Mouse (Mus musculus): ENCODE data around the gene Eaf2.

Gene Eaf2

GRCm38 (mm10) chr16:36874583-36875275, at the start of gene Eaf2, which contains the start of gene Golgb1:
TSS of gene Eaf2 (minus strand) at chr16:36875003.
TSS of gene Golgb1 (plus strand) at chr16:36875140.
- no peaks in the 10 kb centered on the region for H3K27me3 ChIP-seq (ENCODE audit: control insufficient read depth, insufficient read depth, low read length, poor library complexity, severe bottlenecking)
- H3K36me3 ChIP-seq (ENCODE audit: control insufficient read depth, insufficient read depth, low read length, poor library complexity, severe bottlenecking): no peaks in the 10 kb centered on the region; the same call in 1 of the 2 replicates
- DNase-seq (ENCODE audit: low read depth, low spot score): peak; percentile 100

- no peak for DNase-seq (ENCODE audit: low read depth, low spot score)
- Histone ChIP-seq H3K27me3 (ENCODE audit: control insufficient read depth, insufficient read depth, low read length, poor library complexity, severe bottlenecking) (no peaks in the 10 kb centered on the region), H3K36me3 (ENCODE audit: control insufficient read depth, insufficient read depth, low read length, poor library complexity, severe bottlenecking) (peaks cover 4% of the 10 kb centered on the region; the same call in 1 of the 2 replicates)
Measured at GRCm38 (mm10) chr16:36924312-36924711, 49.5 kb upstream of the Eaf2 start.

DNA sequence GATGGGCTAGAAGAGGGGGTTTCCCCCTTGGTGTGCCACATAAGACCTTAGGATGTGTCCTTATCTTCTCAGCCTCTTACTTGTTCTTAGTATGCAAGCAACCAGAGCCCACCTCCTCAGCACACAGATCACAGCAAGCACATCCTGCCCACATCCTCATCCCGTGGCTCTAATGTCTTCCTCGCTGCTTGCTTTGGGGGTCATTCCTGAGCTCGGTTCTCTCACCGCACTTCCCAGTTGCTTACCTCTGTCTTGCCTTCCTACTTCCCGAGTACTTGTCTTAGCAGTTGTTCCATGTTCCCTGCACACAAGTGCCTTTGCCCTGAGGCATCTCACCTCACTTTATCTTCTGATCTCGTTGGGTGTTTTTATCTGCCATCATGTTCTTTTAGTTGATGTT, 47.2 kb upstream of the Eaf2 start:
- H3K27me3 ChIP-seq (ENCODE audit: control insufficient read depth, insufficient read depth, low read length, poor library complexity, severe bottlenecking): no peaks in the 10 kb centered on the region
- H3K36me3 ChIP-seq (ENCODE audit: control insufficient read depth, insufficient read depth, low read length, poor library complexity, severe bottlenecking): peaks cover 4% of the 10 kb centered on the region; the same call in 1 of the 2 replicates
- DNase-seq (ENCODE audit: low read depth, low spot score): no peak

DNA sequence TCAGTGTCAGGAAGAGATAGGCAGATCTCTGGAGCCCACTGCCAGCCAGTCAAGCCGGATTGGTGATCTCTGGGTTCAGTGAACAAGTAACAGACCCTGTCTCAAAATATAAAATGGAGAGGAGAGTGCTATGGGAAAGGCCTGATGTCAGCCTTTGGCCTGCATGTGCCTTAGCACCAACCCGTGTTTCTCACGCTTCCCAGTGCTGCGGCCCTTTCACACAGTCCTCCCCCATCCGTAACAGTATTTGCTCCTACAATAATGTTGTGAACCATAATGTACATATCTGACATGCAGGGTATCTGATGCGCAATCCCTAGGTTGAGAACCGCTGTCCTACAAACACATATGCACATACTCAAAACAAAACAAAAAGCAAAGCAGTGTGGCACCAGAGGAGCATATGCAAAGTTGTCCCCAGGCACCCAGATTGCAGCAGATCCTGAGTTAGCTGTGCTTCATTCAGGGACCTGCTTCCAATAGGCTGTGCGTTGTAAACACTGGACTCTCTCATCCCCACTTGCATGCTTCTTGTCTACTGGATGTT, 46.3 kb upstream of the Eaf2 start:
- no peak for DNase-seq (ENCODE audit: low read depth, low spot score)
- Histone ChIP-seq H3K36me3 (ENCODE audit: control insufficient read depth, insufficient read depth, low read length, poor library complexity, severe bottlenecking) (peaks cover 4% of the 10 kb centered on the region; the same call in 1 of the 2 replicates), H3K27me3 (ENCODE audit: control insufficient read depth, insufficient read depth, low read length, poor library complexity, severe bottlenecking) (no peaks in the 10 kb centered on the region)

- DNase-seq (ENCODE audit: low read depth, low spot score): peak; percentile 40
- H3K27me3 ChIP-seq (ENCODE audit: control insufficient read depth, insufficient read depth, low read length, poor library complexity, severe bottlenecking): no peaks in the 10 kb centered on the region
- peaks cover 4% of the 10 kb centered on the region; the same call in 1 of the 2 replicates for H3K36me3 ChIP-seq (ENCODE audit: control insufficient read depth, insufficient read depth, low read length, poor library complexity, severe bottlenecking)
Measured at GRCm38 (mm10) chr16:36920410-36920809, 45.6 kb upstream of the Eaf2 start.

- Histone ChIP-seq H3K27me3 (ENCODE audit: control insufficient read depth, insufficient read depth, low read length, poor library complexity, severe bottlenecking) (no peaks in the 10 kb centered on the region), H3K36me3 (ENCODE audit: control insufficient read depth, insufficient read depth, low read length, poor library complexity, severe bottlenecking) (peaks cover 2% of the 10 kb centered on the region; the same call in 1 of the 2 replicates)
- DNase-seq (ENCODE audit: low read depth, low spot score): no peak
Measured at GRCm38 (mm10) chr16:36918505-36918904, 43.7 kb upstream of the Eaf2 start.

DNA sequence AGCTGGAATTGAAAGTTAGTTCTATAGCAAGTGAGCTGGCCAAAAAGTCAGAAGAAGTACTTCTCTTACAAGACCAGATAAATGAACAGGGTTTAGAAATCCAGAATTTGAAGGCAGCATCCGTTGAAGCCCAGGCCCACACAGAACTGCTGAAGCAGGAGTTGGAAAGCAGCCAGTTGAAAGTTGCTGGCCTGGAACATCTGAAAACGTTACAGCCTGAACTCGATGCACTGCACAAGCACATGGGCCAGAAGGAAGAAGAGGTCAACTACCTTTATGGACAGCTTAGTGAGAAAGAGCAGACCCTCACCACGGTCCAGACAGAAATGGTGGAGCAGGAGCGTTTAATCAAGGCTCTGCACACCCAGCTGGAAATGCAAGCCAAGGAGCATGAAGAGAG, 39.4 kb upstream of the Eaf2 start:
- DNase-seq (ENCODE audit: low read depth, low spot score): no peak

GRCm38 (mm10) chr16:36912311-36912710, 37.5 kb upstream of the Eaf2 start:
- no peak for DNase-seq (ENCODE audit: low read depth, low spot score)
- peaks cover 3% of the 10 kb centered on the region; the same call in 1 of the 2 replicates for H3K36me3 ChIP-seq (ENCODE audit: control insufficient read depth, insufficient read depth, low read length, poor library complexity, severe bottlenecking)
- H3K27me3 ChIP-seq (ENCODE audit: control insufficient read depth, insufficient read depth, low read length, poor library complexity, severe bottlenecking): no peaks in the 10 kb centered on the region; the same call in 1 of the 2 replicates

More for the DNA sequence above, 39.4 kb upstream of the Eaf2 start:
- Histone ChIP-seq H3K36me3 (ENCODE audit: control insufficient read depth, insufficient read depth, low read length, poor library complexity, severe bottlenecking) (peaks cover 5% of the 10 kb centered on the region; the same call in 1 of the 2 replicates), H3K27me3 (ENCODE audit: control insufficient read depth, insufficient read depth, low read length, poor library complexity, severe bottlenecking) (no peaks in the 10 kb centered on the region; the same call in 1 of the 2 replicates)

DNA sequence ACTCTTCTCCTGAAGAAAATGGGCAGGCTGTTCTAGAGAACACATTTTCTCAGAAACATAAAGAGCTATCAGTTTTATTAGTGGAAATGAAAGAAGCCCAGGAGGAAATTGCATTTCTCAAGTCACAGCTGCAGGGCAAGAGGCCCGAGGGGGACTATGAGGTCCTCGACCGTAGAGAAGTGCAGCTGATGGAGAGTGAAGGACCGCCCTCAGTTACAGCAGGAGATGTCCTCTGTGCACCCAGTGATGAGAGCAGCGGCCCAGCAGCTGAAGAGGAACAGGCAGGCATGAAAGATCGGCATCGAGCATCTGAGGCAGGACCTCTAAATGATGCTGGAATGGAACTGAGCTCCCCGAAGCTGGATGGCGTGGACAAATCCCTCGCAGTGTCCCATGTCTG, 37.1 kb upstream of the Eaf2 start:
- peak; percentile 48 for DNase-seq (ENCODE audit: low read depth, low spot score)
- Histone ChIP-seq H3K36me3 (ENCODE audit: control insufficient read depth, insufficient read depth, low read length, poor library complexity, severe bottlenecking) (peaks cover 3% of the 10 kb centered on the region; the same call in 1 of the 2 replicates), H3K27me3 (ENCODE audit: control insufficient read depth, insufficient read depth, low read length, poor library complexity, severe bottlenecking) (no peaks in the 10 kb centered on the region; the same call in 1 of the 2 replicates)

- DNase-seq (ENCODE audit: low read depth, low spot score): no peak
- Histone ChIP-seq H3K36me3 (ENCODE audit: control insufficient read depth, insufficient read depth, low read length, poor library complexity, severe bottlenecking) (no peaks in the 10 kb centered on the region; the same call in none of the 2 replicates), H3K27me3 (ENCODE audit: control insufficient read depth, insufficient read depth, low read length, poor library complexity, severe bottlenecking) (no peaks in the 10 kb centered on the region)
Measured at GRCm38 (mm10) chr16:36903156-36903555, 28.4 kb upstream of the Eaf2 start.

DNA sequence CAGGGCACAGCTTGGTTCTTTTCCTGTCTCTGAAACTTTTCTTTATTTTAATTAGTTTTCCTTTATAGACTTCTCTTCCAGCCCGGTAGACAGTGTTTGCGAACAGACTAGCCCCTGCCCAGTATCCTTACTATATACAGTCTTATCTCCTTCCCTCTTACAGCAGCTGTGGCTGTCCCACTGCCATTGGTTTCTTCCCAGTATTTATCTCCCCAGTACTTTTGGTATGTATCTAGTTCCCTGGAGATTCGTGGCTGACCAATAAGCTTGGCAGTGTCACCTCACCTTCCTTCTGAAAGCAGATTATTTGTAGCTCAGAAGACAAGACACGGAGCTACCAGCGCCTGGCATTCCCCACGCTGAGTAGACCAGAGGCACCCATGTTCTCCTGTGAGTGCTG, 21.9 kb upstream of the Eaf2 start:
- Histone ChIP-seq H3K27me3 (ENCODE audit: control insufficient read depth, insufficient read depth, low read length, poor library complexity, severe bottlenecking) (no peaks in the 10 kb centered on the region), H3K36me3 (ENCODE audit: control insufficient read depth, insufficient read depth, low read length, poor library complexity, severe bottlenecking) (peaks cover 9% of the 10 kb centered on the region)
- no peak for DNase-seq (ENCODE audit: low read depth, low spot score)

GRCm38 (mm10) chr16:36893317-36893716, 18.5 kb upstream of the Eaf2 start:
- H3K36me3 ChIP-seq (ENCODE audit: control insufficient read depth, insufficient read depth, low read length, poor library complexity, severe bottlenecking): peaks cover 14% of the 10 kb centered on the region
- DNase-seq (ENCODE audit: low read depth, low spot score): no peak
- no peaks in the 10 kb centered on the region for H3K27me3 ChIP-seq (ENCODE audit: control insufficient read depth, insufficient read depth, low read length, poor library complexity, severe bottlenecking)

GRCm38 (mm10) chr16:36891415-36891814, 16.6 kb upstream of the Eaf2 start:
- Histone ChIP-seq H3K27me3 (ENCODE audit: control insufficient read depth, insufficient read depth, low read length, poor library complexity, severe bottlenecking) (no peaks in the 10 kb centered on the region), H3K36me3 (ENCODE audit: control insufficient read depth, insufficient read depth, low read length, poor library complexity, severe bottlenecking) (peaks cover 13% of the 10 kb centered on the region)
- no peak for DNase-seq (ENCODE audit: low read depth, low spot score)

- no peaks in the 10 kb centered on the region for H3K27me3 ChIP-seq (ENCODE audit: control insufficient read depth, insufficient read depth, low read length, poor library complexity, severe bottlenecking)
- H3K36me3 ChIP-seq (ENCODE audit: control insufficient read depth, insufficient read depth, low read length, poor library complexity, severe bottlenecking): peaks cover 11% of the 10 kb centered on the region
- DNase-seq (ENCODE audit: low read depth, low spot score): no peak
Measured at GRCm38 (mm10) chr16:36890559-36890958, 15.8 kb upstream of the Eaf2 start.

DNA sequence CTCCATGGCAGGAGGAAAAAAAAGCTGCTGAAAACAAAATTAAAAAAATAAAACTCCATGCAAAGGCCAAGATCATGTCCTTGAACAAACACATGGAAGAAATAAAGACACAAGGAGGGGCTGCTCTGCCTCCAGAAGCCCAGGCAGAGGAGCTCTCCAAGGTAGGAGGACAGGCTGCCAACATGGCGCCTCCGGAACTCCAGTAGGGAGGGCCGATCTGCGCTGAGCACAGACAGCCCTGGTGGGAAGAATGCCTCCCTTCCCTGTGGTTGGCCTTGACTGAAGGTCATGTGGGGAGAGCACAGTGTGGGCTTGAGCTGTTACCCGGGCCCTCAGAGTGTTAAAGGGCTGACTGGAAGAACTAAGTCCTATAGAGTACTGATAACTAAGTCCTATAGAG, 12.7 kb upstream of the Eaf2 start:
- Histone ChIP-seq H3K36me3 (ENCODE audit: control insufficient read depth, insufficient read depth, low read length, poor library complexity, severe bottlenecking) (peaks cover 7% of the 10 kb centered on the region), H3K27me3 (ENCODE audit: control insufficient read depth, insufficient read depth, low read length, poor library complexity, severe bottlenecking) (no peaks in the 10 kb centered on the region)
- DNase-seq (ENCODE audit: low read depth, low spot score): no peak
